Mouse (Mus musculus): ENCODE measurements around the gene Arnt2.

Gene Arnt2

DNA sequence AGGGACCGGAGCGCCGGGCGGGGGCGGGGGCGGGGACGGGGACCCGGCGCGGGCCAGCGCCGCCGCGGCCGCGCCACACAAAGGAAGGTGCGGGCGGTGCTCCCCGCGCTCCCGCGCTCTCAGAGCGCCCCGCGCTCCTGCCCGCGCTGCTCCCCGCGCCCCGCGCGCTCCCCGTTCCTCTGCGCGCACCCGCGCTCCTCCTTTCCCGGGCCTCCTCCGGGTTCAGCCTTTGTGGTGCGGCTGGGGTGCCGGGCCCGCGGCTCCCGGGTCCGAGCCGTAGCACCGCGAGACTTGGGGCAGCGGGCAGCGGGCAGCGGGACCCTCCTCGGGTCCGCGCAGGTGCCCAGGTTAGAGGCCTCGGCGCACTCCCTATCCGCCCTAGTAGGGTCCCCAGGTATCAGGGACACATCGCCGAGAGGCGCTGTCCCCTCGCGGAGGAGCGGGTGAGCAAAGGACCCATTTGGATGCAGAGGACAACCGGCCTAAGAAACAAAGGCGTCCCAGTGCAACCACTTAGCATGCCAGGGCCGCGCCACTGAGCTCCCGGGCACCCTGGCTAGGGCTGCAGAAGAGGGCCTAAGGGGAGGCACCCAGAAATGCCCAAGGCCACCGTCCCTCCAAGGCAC lies at the start of gene Arnt2:
TSS of gene Arnt2 (minus strand) at position 281 of the 626 bp plus-strand sequence.
- peak; percentile 81 for DNase-seq

DNA sequence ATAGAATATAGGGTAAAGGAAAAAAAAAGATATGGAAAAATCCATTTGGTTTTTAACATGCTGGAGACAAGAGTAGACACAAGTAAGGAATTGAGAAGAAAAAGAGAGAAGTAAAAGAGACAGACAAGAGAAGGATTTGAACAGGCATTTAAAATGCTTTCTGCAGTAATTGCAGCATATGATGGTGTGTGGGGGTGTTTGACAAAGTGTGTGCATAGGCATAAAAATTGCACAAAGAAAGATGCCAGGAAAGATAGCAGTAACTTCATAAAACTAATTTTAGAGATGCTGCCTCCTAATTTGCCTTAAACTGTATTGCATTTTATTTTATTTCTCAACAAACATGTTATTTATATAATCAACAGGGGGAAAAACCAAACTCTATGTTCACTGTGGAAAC lies 41.7 kb upstream of the Arnt2 start:
- DNase-seq: no peak

DNA sequence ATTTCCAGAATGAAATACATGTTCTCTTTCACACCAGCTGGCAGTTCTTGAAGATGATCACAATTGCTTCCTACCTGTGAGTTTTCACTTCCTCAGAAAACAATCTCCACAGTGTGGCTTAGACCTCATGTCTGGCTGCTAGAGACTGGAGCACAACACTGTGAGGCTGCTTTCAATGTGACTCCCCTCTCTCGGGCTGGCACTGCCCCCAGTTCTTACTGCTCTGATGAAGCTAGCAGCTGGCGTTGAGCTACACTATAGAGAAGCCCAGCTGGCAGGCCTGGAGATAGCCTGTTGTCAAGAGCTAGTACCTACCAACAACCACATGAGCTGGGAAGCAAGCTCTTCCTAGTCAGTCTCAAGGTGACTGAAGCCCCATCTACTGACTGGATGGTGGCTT lies 39.1 kb upstream of the Arnt2 start:
- peak; percentile 60 for DNase-seq

DNA sequence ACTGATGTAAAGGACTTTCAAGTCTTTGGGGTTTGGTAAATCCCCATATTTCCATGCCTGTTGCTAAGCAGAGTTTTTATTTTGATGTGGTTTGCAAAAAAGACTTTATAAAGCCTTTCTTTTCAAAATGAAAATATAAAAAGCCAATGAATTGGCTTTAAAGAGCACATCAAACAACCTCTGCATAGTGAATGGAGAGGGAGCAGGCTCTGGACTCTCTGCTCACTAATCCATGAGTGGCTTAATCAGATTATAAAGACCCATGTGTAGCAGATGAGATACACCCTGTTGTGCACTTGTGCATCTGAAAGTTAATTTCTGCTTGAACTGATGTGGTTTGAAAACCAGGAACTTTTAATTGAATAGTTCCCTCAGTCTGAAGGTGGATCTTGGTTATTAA lies 38.5 kb upstream of the Arnt2 start:
- DNase-seq: no peak

DNA sequence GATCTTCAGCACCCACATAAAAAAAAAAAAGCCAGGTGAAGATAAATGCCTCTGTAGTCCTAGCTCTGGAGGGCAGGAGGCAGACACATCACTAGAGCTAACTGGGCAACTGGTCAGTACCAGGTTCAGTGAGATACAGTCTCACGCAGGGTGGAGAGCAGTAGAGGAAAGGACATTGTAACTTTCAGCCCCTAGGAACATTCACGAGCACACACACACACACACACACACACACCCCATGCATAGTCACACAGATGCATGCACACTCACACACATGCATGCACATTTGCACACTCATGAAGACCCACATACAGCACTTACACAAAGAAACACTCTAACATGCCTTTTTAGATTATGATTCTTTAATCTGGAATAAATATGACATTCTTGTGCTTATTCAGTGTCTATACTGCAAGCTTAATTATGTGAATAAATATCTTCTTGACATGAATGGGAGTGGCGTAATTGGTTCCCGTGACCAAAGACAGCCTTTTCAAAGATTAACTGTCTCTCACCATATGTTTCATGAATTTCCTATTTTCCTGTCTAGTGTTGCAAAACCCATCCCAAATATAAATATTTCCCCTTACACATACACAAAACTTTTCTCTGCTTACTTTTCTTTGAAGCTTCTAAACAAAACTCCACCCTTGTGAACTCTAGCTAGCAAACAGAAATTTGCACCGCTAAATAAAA lies 37.9 kb upstream of the Arnt2 start:
- no peak for DNase-seq

DNA sequence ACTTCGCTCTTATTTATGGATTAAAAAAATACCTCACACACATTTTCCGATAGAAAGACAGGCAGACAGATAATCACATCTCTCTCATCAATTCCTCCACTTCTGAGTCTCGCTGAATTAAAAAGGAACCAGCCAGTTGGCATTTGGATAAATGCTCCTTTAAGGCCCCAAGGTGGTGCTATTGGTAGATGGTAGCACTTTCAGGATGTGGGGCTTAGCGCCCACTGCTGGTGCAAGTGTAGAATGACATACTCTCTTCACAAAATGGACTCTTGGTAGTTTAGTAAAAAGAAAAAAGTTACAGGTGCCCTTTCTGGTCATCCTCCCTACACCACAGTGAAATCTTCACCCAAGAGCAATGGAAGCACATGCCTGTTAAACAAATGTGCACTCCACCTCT lies 37.1 kb upstream of the Arnt2 start:
- DNase-seq: peak; percentile 44

DNA sequence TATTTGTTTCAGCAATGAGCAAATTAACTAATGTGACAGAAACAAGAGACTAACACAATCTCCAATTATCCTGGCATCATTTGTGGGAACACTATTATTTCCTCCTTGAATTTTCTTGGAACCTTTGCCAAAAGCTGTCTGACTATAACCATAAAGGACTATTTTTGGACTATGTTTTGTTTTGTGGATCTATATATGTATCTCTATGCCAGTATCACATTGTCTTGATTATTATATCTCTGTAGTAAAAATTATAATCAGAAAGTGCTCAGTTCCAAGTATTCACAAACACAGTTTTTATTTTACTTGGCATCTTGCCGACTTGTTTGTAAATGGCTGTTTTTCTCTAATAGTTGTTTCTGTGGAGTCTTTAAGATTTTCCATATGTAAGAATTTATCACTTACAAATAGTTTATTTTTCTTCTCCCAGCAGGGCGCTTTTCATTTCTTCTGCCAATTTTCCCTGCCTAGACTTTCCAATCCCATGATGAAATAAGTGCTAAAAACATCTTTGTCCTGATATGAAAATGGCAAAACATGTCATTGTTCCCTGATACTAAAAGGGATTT lies 32.5 kb upstream of the Arnt2 start:
- DNase-seq: no peak

DNA sequence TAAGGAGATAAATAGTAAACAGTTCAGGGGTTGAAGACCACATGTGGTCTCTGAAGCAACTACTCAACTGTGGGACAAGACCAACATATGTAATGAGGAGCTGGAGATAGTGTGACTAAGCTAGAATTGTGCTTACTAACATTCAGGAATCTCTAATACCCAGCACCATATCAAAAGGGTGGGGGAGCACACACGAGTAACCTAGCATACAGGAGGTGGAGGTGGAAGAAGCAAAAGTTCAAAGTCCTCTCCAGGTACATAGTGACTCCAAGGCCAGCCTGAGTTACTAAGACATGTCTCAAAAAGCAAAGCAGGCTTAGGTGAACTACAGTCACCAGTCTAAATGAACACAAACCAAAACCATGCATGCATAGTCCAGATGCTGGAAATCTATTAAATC lies 29.6 kb upstream of the Arnt2 start:
- no peak for DNase-seq

DNA sequence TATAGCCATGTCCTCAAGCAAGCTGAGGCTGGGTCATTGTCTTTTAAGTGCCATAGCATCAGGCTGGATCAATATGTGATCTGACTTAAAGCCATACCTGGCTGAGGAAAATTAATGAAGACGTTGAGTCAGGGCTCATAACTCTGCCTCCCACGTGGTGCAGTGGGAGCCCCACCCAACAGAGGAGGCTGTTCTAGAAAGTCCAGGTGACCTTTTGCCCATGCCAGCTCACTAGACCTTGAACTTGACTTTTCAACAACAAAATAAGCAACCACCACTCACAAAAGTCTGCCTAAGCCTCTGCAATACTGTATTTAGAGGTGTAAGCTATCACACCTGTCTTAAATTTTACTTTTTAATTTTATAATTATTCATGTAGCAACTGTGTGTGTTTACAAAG lies 24.9 kb upstream of the Arnt2 start:
- no peak for DNase-seq

DNA sequence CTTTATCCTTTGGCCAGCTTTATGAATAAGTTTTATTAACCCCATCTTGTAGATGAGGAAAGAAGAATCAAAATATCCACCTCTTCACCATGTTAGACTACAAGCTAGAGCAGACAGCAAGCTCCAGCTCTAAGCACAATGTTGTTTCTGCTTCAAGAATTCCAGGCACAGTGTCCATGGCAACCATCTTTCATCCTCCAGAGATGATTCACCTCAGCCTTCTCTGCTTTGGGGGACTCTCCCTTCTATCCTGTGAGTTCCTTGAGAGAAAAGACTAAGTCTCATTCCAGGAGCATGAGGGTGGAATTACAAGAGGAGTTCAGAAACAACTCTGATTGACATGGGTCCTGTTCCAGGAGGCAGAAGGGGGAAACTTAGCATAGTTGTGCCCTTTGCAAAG lies 22.2 kb upstream of the Arnt2 start:
- DNase-seq: no peak

DNA sequence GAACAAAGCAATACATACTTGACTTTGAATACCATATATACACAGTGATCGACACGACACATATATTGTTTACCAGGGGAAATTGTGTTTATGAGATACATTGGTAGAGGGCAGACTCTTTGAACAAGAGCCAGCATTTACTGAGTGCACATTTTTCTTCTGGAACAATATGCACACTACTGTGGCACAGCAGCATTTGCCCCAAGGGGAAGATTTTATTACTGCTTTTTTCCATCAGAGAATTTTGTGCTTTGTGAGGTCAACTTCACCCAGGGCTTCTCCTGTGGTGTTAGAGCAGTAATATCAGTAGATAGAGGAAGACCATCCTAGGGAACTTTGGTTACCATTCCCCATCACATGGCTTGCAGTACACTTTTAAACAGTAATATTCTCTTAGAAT lies 17.2 kb upstream of the Arnt2 start:
- DNase-seq: no peak

DNA sequence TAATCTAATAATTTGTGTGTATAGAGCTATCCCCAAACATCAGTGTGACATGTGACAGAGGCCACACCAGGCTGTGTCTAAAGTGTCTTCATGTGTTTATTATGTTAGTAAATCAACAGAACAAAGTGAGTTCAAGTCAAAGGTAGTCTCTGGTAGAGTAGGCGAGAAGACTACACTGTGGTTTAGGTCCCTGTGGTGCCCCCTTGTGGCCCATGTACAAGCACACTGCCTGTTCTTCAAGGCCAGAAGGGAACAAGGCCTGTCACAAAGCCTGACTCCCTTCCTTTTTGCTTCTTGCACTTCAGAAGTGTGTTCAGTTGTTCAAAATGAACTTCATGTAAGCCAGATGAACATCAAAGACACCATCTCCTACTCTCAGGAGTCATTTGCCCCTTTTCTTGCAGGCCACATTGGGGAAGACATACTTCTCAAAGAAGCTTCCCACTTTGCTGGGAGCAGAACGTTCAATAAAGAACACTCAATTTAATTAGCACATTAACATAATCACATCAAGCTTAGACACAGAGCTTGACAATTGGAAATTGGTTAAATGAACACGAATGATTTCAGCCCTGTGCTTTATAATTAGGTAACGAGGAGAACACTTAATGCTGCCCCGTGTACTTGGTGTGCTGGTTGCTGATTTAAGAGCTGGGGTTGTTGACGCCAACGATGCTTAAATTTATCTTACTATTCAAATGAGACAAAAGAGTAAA lies 14.9 kb upstream of the Arnt2 start:
- peak; percentile 40 for DNase-seq

DNA sequence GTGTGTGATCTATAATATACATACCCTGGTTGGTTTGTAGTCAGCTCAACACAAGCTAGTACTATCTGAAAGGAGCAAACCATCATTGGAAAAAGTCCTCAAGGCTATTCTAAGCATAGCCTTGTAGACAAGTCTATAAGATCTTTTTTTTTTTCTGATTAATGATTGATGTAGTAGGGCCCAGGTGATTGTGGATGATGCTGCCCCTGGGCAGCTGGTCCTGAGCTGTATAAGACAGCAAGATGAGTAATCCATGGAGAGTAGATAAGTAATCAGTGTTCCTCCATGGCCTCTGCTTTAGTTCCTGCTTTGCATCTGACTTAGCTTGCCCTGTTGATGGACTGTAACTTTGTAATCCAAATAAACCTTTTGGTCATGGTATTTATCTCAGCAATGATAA lies 11.8 kb upstream of the Arnt2 start:
- no peak for DNase-seq

DNA sequence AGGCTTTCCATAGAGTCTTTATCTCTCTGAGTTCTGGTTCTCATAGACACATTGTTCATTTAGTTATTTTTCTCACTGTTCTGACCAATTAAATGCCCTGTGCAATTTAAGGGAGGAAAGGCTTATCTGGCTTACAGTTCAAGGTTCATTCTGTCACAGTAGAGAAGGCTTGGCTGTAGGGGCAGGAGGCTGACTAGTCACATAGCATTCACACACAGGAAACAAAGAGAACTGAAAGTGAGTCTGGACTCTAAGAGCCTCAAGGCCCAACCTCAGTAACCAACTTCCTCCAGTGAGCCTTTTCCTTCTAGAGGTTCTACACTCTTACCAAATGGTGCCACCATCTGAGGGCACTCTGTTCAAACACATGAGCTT lies 11.3 kb upstream of the Arnt2 start:
- no peak for DNase-seq

DNA sequence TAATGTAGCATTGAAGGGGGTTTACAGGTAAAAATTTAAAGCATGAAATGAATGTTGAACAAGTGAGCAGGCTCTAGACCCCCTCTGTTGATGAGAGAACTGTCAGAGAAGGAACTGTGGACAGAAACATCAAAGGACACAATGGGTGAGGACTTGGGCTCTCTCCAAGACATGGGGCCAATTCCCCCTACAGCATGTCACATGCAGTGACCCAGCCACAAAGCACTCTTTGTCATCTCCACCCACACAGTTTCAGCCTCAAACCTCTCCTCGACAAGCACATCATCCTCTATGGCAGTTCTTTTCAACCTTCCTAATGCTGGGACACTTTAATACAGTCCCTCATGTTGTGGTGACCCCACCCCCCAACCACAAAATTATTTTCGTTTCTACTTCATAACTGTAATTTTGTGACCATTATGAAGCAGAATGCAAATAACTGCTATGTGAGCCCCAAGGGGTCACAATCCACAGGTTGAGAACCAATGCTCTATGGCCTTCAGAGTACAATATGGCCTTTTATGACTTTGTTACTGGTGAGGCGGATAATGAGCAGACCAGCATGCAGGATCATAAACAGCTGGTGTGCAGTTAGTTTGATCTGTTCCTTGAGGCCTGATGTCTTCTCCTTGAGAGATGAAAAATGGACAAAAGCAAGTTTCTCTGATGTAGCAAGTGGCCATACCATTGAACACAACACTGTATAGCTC lies 10.8 kb upstream of the Arnt2 start:
- DNase-seq: no peak

DNA sequence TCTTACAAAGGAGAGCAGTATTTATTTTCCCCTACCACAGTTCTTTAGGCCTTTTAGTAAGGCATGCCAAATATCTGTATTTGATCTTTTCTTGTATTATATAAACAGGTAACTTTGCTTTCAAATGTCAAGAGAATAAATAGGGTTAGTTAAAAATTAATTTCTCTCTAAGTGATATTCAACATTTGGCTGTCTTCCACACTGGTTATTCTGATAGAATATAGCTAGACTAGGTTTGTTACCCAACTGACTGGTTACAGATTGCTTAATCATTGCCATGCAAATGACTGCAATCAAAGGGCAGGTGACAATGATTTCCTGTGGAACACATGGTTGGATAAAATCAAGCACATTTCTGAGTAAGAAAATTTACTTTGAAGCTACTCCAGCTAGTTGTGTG lies 7.5 kb upstream of the Arnt2 start:
- DNase-seq: no peak

DNA sequence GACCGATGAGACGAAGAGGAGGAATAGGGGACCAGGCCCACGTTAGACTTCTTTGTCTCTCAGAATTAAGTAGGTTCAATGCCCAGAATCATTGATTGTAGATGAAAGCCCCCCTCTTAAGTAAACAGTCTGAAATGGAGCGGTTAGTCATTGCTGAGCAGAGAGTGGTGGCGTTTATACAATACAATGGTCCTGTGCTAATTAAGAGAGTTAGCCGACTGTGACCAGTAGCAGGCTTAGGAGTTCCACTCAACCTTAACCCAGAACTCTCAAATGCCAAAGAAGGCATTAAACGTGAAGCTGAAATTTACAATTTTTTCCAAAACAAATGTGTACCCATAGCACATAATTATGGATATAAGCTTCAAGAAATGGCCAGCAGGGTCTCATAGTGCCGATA lies 2.6 kb upstream of the Arnt2 start:
- no peak for DNase-seq

DNA sequence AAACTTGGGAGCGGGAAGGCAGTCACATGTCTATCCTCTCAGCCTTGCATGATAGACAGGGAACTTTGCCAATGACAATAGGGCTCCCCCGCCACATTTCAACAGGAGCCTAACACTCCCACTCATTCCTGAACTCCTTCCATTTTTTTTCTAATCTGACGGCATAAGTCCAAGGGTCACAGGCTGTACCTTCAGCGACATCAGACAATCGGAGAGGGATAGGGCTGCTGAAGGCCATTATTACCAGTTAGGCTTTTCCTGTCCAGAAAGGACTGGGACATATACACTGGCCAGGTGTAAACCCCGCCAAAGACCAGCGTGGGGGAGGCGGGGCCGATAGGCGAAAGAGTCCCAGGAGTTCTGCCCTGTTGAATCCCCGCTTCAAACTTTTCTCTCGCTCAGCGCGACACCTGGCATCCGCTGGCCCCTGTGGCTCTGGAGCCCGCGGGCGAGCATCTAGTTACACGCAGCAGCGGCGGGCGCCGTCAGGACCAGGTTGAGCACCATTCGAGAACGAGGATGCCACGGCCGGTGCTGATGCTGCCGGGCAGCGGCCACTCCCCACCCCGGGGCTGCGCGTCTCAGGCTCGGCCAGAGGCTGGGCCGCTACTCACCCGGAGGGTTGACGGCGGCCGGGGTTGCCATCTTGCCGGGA lies 608 bp downstream of the Arnt2 start:
- peak; percentile 64 for DNase-seq

DNA sequence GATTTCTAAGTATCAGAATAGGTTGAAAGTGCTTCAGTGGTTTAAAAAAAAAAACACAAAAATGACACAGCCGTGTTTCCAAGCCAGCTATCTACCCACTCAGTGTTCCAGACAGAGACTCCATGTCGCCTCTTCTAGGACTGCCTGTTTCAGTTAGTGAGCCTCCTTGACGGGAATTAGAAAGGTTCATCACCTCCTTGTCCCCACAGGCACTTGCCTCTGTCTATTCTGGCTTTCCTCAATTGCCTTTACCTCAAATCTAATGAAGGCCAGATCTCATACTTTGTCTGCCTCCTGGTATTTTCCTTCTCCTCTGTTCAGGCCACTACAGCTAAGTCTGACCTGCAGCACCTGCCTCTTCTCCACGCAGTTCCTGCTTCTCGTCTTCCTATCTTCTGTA lies 1.7 kb downstream of the Arnt2 start:
- DNase-seq: no peak

DNA sequence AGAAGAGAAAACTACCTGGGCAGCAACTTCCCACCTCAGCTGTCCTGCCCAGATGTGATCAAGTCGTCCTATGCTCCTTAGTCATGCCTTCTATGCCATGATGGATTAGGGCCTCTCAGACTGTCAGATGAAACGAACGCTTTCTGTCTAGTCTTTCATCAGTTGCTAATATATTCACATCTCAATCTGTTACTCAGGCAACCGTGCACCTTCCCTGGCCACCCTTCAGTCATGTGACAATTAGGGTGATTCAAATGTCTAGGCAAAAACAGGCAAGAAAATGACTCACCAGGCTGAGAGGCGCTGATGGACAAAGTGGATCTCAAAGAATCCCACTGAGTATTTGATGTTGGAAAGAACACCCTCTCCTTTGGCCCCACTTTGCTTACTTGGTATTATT lies 6.6 kb downstream of the Arnt2 start:
- no peak for DNase-seq

DNA sequence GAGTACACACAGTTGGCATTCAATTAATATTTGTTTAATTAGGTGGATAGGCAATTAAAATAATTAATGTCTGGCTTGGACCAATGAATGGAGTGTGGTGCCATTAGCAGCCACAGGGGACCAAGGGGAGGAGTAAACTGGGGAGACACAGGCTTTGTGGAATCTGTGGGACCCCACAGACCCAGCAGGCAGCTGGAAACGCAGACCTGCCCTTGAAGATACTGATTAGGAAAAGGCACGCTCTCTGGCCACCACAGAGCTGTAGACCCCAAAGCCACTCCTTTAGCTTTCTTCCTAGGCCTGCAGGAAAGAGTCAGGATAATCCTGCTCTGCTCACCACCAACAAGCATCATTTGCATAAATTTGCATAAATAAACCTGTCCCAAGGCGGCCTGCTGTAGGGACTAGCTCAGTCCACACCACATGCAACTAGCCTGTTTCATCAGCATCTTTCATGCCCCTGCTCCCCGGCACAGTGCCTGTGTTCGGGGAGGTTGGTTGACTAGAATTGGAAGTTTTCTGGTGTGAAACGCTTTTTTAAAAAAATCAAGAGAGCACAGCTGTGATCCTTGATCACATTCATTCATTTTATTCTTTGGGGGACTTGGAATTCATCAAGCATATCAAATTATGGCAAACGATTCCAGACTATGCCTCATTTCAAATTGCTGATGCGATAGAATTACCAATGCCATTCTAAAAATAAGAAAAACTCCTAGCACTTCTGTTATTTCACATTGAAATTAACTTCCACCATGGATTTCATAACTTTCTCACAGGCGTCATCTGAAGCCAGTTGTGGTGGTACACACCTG lies 8.1 kb downstream of the Arnt2 start:
- no peak for DNase-seq

DNA sequence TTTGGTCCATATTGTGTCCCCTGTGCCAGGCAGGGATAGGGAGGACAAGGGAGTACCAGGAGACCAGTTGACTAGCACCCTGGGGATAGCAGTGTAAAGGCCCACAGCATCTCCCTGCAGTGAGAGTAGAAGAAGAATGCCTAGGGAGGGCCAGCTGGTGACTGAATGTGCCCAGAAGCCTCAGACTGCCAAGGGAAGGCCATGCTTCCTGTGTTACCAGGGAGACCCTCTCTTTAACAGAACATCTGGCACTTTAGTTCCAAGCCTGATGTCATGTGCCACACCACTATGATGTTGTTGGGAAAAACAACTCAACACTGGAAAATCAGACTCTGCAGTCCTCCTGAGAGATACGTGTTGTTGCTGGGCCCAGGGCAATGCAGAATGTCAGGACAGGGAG lies 12.7 kb downstream of the Arnt2 start:
- DNase-seq: no peak
